Comparison of ENCODE assay signal across 14 mouse cellular contexts in genomic region chr3:69902787-69903477, GRCm38 (mm10). TPM values are rescaled to one million over a fixed set of nuclear protein-coding genes. Genes with fewer than 3 reads are reported as not detected.
DNase-seq lines count a peak whose midpoint lies in the region; ATAC-seq lines count a peak whose summit lies in the region.
"Had no signal": no experiment of that assay in that cellular context is flagged by ENCODE, and none has a peak within 500 bp of the region (broad histone marks: within the 10 kb centered on the region; RNA-seq: fewer than 3 reads in every experiment).

No protein-coding gene starts in this region.

- H3K9me3 ChIP-seq in heart, embryonic 15.5 days (replicated peaks), result no peaks in the 10 kb centered on the region
- H3K9me3 ChIP-seq in heart, embryonic 10.5 days, result no peaks in the 10 kb centered on the region
- H3K9me3 ChIP-seq in midbrain, embryonic 14.5 days (ENCODE audit: control insufficient read depth, low read length), result no peaks in the 10 kb centered on the region
- no peaks in the 10 kb centered on the region for H3K9me3 ChIP-seq in midbrain, embryonic 13.5 days
- no peaks in the 10 kb centered on the region for H3K9me3 ChIP-seq in hindbrain, embryonic 16.5 days (ENCODE audit: control insufficient read depth, low read length)

- 58% methylated on average over 9 of the region's 9 CpGs for WGBS in heart, embryonic 15.5 days
- 81% methylated on average over 9 of the region's 9 CpGs for WGBS in heart, embryonic 10.5 days
- WGBS in midbrain, embryonic 14.5 days, result 87% methylated on average over 9 of the region's 9 CpGs
- WGBS in midbrain, embryonic 13.5 days, result 91% methylated on average over 9 of the region's 9 CpGs
- WGBS in hindbrain, embryonic 16.5 days, result 70% methylated on average over 9 of the region's 9 CpGs

- no peak overlapping the region for H3K4me2 ChIP-seq in heart, embryonic 15.5 days
- no peak overlapping the region for H3K4me2 ChIP-seq in midbrain, embryonic 14.5 days (ENCODE audit: low read length)
- no peak overlapping the region for H3K4me2 ChIP-seq in midbrain, embryonic 13.5 days (replicated peaks)
- H3K4me2 ChIP-seq in hindbrain, embryonic 16.5 days (ENCODE audit: low read length), result no peak overlapping the region

- no peak overlapping the region for H3K27ac ChIP-seq in heart, embryonic 15.5 days
- no peak overlapping the region for H3K27ac ChIP-seq in heart, embryonic 10.5 days
- no peak overlapping the region for H3K27ac ChIP-seq in midbrain, embryonic 14.5 days (replicated peaks; ENCODE audit: low read depth, low read length)
- H3K27ac ChIP-seq in midbrain, embryonic 13.5 days, result no peak overlapping the region
- H3K27ac ChIP-seq in hindbrain, embryonic 16.5 days (ENCODE audit: low read depth, low read length), result no peak overlapping the region
- H3K27ac ChIP-seq: gastrocnemius, adult 2 months; heart, adult 2 months had no signal

- no peak for DNase-seq in heart, embryonic 10.5 days (ENCODE audit: low spot score)
- DNase-seq in midbrain, embryonic 14.5 days, result peak; percentile 22
- peak; percentile 22 to 30 for DNase-seq in cerebellum, adult 18-20 months
- DNase-seq in layer of hippocampus, postnatal 36 days, result no peak
- DNase-seq: gastrocnemius, adult 2 months; heart, adult 2 months; layer of hippocampus, adult 9-11 months had no signal

- H3K4me1 ChIP-seq in heart, embryonic 15.5 days (replicated peaks), result peaks cover 5% of the 10 kb centered on the region
- H3K4me1 ChIP-seq in heart, embryonic 10.5 days, result no peaks in the 10 kb centered on the region
- H3K4me1 ChIP-seq in midbrain, embryonic 14.5 days (ENCODE audit: control insufficient read depth, insufficient read depth, low read length), result no peaks in the 10 kb centered on the region
- H3K4me1 ChIP-seq in midbrain, embryonic 13.5 days (replicated peaks), result no peaks in the 10 kb centered on the region
- no peaks in the 10 kb centered on the region for H3K4me1 ChIP-seq in hindbrain, embryonic 16.5 days (ENCODE audit: control insufficient read depth, insufficient read depth, low read depth, low read length)

- H3K27me3 ChIP-seq in heart, embryonic 15.5 days, result no peaks in the 10 kb centered on the region
- H3K27me3 ChIP-seq in heart, embryonic 10.5 days (ENCODE audit: insufficient read depth, poor library complexity, severe bottlenecking), result 0 out of 2 replicates have a peak, but pooled peaks cover 4% of the 10 kb centered on the region
- H3K27me3 ChIP-seq in midbrain, embryonic 14.5 days (ENCODE audit: control insufficient read depth, insufficient read depth, low read length), result no peaks in the 10 kb centered on the region
- no peaks in the 10 kb centered on the region for H3K27me3 ChIP-seq in midbrain, embryonic 13.5 days
- H3K27me3 ChIP-seq in hindbrain, embryonic 16.5 days (replicated peaks; ENCODE audit: control insufficient read depth, insufficient read depth, low read length), result no peaks in the 10 kb centered on the region
- H3K27me3 ChIP-seq: CH12.LX had no signal

- peak; percentile 33; the same call in 1 of the 2 replicates for ATAC-seq in heart, embryonic 15.5 days (replicated peaks; ENCODE audit: insufficient number of reproducible peaks, insufficient read depth, low FRiP score, low read depth)
- ATAC-seq in midbrain, embryonic 14.5 days (ENCODE audit: low FRiP score, low TSS enrichment), result no peak
- no peak for ATAC-seq in midbrain, embryonic 13.5 days
- peak; percentile 77 for ATAC-seq in hindbrain, embryonic 16.5 days
- ATAC-seq: inflammation-experienced regulatory T-cells, adult 6 months had no signal

- no peak overlapping the region for H3K4me3 ChIP-seq in heart, embryonic 15.5 days
- no peak overlapping the region for H3K4me3 ChIP-seq in heart, embryonic 10.5 days
- no peak overlapping the region for H3K4me3 ChIP-seq in midbrain, embryonic 14.5 days (replicated peaks; ENCODE audit: low read depth, low read length)
- no peak overlapping the region for H3K4me3 ChIP-seq in midbrain, embryonic 13.5 days (replicated peaks)
- H3K4me3 ChIP-seq in hindbrain, embryonic 16.5 days (ENCODE audit: low read length), result no peak overlapping the region
- H3K4me3 ChIP-seq: gastrocnemius, adult 2 months; heart, adult 2 months had no signal

- H3K36me3 ChIP-seq in heart, embryonic 15.5 days, result no peaks in the 10 kb centered on the region
- H3K36me3 ChIP-seq in heart, embryonic 10.5 days, result no peaks in the 10 kb centered on the region
- no peaks in the 10 kb centered on the region for H3K36me3 ChIP-seq in midbrain, embryonic 14.5 days (ENCODE audit: control insufficient read depth, insufficient read depth, low read length)
- H3K36me3 ChIP-seq in midbrain, embryonic 13.5 days, result no peaks in the 10 kb centered on the region
- H3K36me3 ChIP-seq in hindbrain, embryonic 16.5 days (ENCODE audit: control insufficient read depth, insufficient read depth, low read length), result no peaks in the 10 kb centered on the region

- H3K9ac ChIP-seq in heart, embryonic 15.5 days, result no peak overlapping the region
- no peak overlapping the region for H3K9ac ChIP-seq in midbrain, embryonic 14.5 days (replicated peaks; ENCODE audit: low read length)
- H3K9ac ChIP-seq in midbrain, embryonic 13.5 days (replicated peaks), result no peak overlapping the region
- H3K9ac ChIP-seq in hindbrain, embryonic 16.5 days (ENCODE audit: low read depth, low read length), result no peak overlapping the region

RNA-seq across cellular contexts. Expression of gene Sptssb, which starts 43.2 kb away (rescaled TPM):
- 1.1 and 8.9 TPM in 2 replicates for polyA plus RNA-seq in heart, embryonic 15.5 days (2015; fragmentation: Nextera tagmentation; extraction: Ambion mirVana)
- 0.23 and 1.6 TPM in 2 replicates for polyA plus RNA-seq in heart, embryonic 10.5 days (2016; fragmentation: Nextera tagmentation; extraction: Ambion mirVana)
- 0.38 and 0.39 TPM in 2 replicates for polyA plus RNA-seq in midbrain, embryonic 14.5 days (2014; fragmentation: Nextera tagmentation; extraction: Ambion mirVana)
- polyA plus RNA-seq in midbrain, embryonic 13.5 days (2015; fragmentation: Nextera tagmentation; extraction: Ambion mirVana), result 0.19 and 0.26 TPM in 2 replicates
- polyA plus RNA-seq in hindbrain, embryonic 16.5 days (2015; fragmentation: Nextera tagmentation; extraction: Ambion mirVana), result 1.6 and 2.1 TPM in 2 replicates
- 1 to 10 TPM; 1.3 to 2.3 TPM for total RNA-seq in layer of hippocampus, postnatal 36 days (2021)
- total RNA-seq: CH12.LX; gastrocnemius, adult 2 months; heart, adult 2 months; megakaryocyte progenitor cell, adult 5-6 weeks had no signal
- polyA plus RNA-seq: heart, adult 2 months; inflammation-experienced regulatory T-cells, adult 6 months; spleen, adult 2 months had no signal

Comparison
In these comparisons a context has a peak if more than half of its experiments do, and no peak if none do; other contexts are left out.
1. ATAC-seq: peak in heart, embryonic 15.5 days (single experiment) and hindbrain, embryonic 16.5 days (single experiment); none in midbrain, embryonic 14.5 days (single experiment) and midbrain, embryonic 13.5 days (single experiment).
2. DNase-seq: peak in midbrain, embryonic 14.5 days (single experiment) and cerebellum, adult 18-20 months (2 of 2); none in heart, embryonic 10.5 days (single experiment) and layer of hippocampus, postnatal 36 days (0 of 2).